Mouse (Mus musculus): ENCODE data around the gene A1cf.

- no peak for TF ChIP-seq CTCF (conservative IDR thresholded peaks at IDR 0.05; ENCODE audit: low read length)
- TF ChIP-seq POU5F1 (IDR thresholded peaks at IDR 0.05; ENCODE audit: borderline replicate concordance, low read length), result no peak
- peak; percentile 61; the same call in 1 of the 2 replicates for TF ChIP-seq NANOG (IDR thresholded peaks at IDR 0.05; ENCODE audit: borderline replicate concordance, low read length)
These were observed 53.3 kb downstream of the A1cf start for GRCm38 (mm10) chr19:31921852-31922251.

Data from E14TG2a.4 (cell line).